Mouse (Mus musculus) kidney, embryonic 16.5 days (tissue): Measurements from ENCODE around the gene Xrcc5. TPM values are rescaled to one million over a fixed set of nuclear protein-coding genes. Genes with fewer than 3 reads are reported as not detected.

Source experiments
- ATAC-seq: fragments of 200-750 bp; cut with Nextera tagmentation; 2 replicates; pipeline ENCODE4 v1.8.0; 2017; ENCODE audit warnings: moderate TSS enrichment; ENCODE audit not compliant: low FRiP score, low TSS enrichment
- H3K27ac ChIP-seq: fragments of 300-500 bp; sonication (generic); 2 replicates; pipeline ENCODE4 v1.5.1; 2014; ENCODE audit warnings: low read length
- H3K27me3 ChIP-seq: fragments of 300-500 bp; sonication (generic); 2 replicates; pipeline ENCODE4 v1.6.1; 2014; ENCODE audit warnings: low read length, control low read depth, mixed read lengths; ENCODE audit not compliant: insufficient read depth
- H3K36me3 ChIP-seq: fragments of 300-500 bp; sonication (generic); 2 replicates; pipeline ENCODE4 v1.6.1; 2014; ENCODE audit warnings: low read length, control low read depth, mixed read lengths; ENCODE audit not compliant: insufficient read depth
- H3K4me1 ChIP-seq: fragments of 300-500 bp; sonication (generic); 2 replicates; pipeline ENCODE4 v1.6.1; 2014; ENCODE audit warnings: low read length, control low read depth, mixed read lengths; ENCODE audit not compliant: insufficient read depth
- H3K4me2 ChIP-seq: fragments of 300-500 bp; sonication (generic); replicated peaks from 2 replicates; pipeline ENCODE4 v1.6.1; 2014; ENCODE audit warnings: low read depth, low read length
- H3K4me3 ChIP-seq: fragments of 300-500 bp; sonication (generic); 2 replicates; pipeline ENCODE4 v1.5.1; 2014; ENCODE audit warnings: mild to moderate bottlenecking, low read length
- H3K9ac ChIP-seq: fragments of 300-500 bp; sonication (generic); replicated peaks from 2 replicates; pipeline ENCODE4 v1.6.1; 2014; ENCODE audit warnings: low read length
- H3K9me3 ChIP-seq: fragments of 300-500 bp; sonication (generic); 2 replicates; pipeline ENCODE4 v1.6.1; 2016; ENCODE audit warnings: low read length, control low read depth
- WGBS: fragments of 180-500 bp; shearing (Covaris S2); extraction: QIAGEN DNeasy Blood & Tissue Kit; methylation state at CpG from one replicate; pipeline ENCODE4 v1.1.7; 2014; 5-methylcytosine and 5-hydroxymethylcytosine counted together
- polyA plus RNA-seq: library from polyadenylated mRNA; unstranded; fragments of >200 nt; fragmentation: Nextera tagmentation; extraction: Ambion mirVana; gene quantifications from 2 replicates; pipeline ENCODE4 v1.2.1, GENCODE M21; 2015

The Xrcc5 gene
- polyA plus RNA-seq, 1 experiment from 2014 or later = 55.1 TPM

GRCm38 (mm10) chr1:72312701-72313398, 5.6 kb downstream of the Xrcc5 start:
- Histone ChIP-seq H3K9me3 (no peaks in the 10 kb centered on the region), H3K4me3 (no peak overlapping the region), H3K27ac (no peak overlapping the region), H3K9ac (no peak overlapping the region), H3K4me1 (peaks cover 19% of the 10 kb centered on the region), H3K36me3 (peaks cover 17% of the 10 kb centered on the region; the same call in 1 of the 2 replicates), H3K27me3 (no peaks in the 10 kb centered on the region), H3K4me2 (no peak overlapping the region)
- WGBS = 83% methylated on average over 9 of the region's 9 CpGs
- ATAC-seq = no peak

- H3K27ac ChIP-seq = no peak overlapping the region
- no peak overlapping the region for H3K4me3 ChIP-seq
- WGBS = 82% methylated on average over 5 of the region's 5 CpGs
- H3K36me3 ChIP-seq = peaks cover 20% of the 10 kb centered on the region; the same call in 1 of the 2 replicates
- no peak for ATAC-seq
- H3K27me3 ChIP-seq = no peaks in the 10 kb centered on the region
- H3K9me3 ChIP-seq = no peaks in the 10 kb centered on the region
- H3K9ac ChIP-seq = no peak overlapping the region
- H3K4me1 ChIP-seq = peaks cover 12% of the 10 kb centered on the region
- no peak overlapping the region for H3K4me2 ChIP-seq
Observed at GRCm38 (mm10) chr1:72313399-72314039, 6.3 kb downstream of the Xrcc5 start.

- H3K4me2 ChIP-seq = no peak overlapping the region
- H3K4me3 ChIP-seq = no peak overlapping the region
- H3K36me3 ChIP-seq = peaks cover 35% of the 10 kb centered on the region
- H3K27me3 ChIP-seq = no peaks in the 10 kb centered on the region
- no peaks in the 10 kb centered on the region for H3K9me3 ChIP-seq
- no peak overlapping the region for H3K27ac ChIP-seq
- ATAC-seq = no peak
- H3K9ac ChIP-seq = no peak overlapping the region
- 76% methylated on average over 4 of the region's 4 CpGs for WGBS
- no peaks in the 10 kb centered on the region for H3K4me1 ChIP-seq
Observed at GRCm38 (mm10) chr1:72315447-72315846, 8.2 kb downstream of the Xrcc5 start.

- Histone ChIP-seq H3K4me1 (no peaks in the 10 kb centered on the region), H3K27ac (no peak overlapping the region), H3K9ac (no peak overlapping the region), H3K27me3 (no peaks in the 10 kb centered on the region), H3K4me2 (no peak overlapping the region), H3K4me3 (no peak overlapping the region), H3K9me3 (no peaks in the 10 kb centered on the region), H3K36me3 (peaks cover 43% of the 10 kb centered on the region)
- ATAC-seq = no peak
- 69% methylated on average over 8 of the region's 8 CpGs for WGBS
Observed at GRCm38 (mm10) chr1:72316409-72316808, 9.2 kb downstream of the Xrcc5 start.

- H3K9ac ChIP-seq = no peak overlapping the region
- H3K27me3 ChIP-seq = no peaks in the 10 kb centered on the region
- H3K36me3 ChIP-seq = peaks cover 42% of the 10 kb centered on the region
- H3K27ac ChIP-seq = no peak overlapping the region
- 0 out of 2 replicates have a peak, but pooled peaks have one; percentile 27 for ATAC-seq
- H3K4me3 ChIP-seq = no peak overlapping the region
- 34% methylated on average over 7 of the region's 7 CpGs for WGBS
- no peaks in the 10 kb centered on the region for H3K4me1 ChIP-seq
- H3K4me2 ChIP-seq = no peak overlapping the region
- H3K9me3 ChIP-seq = no peaks in the 10 kb centered on the region
Observed at GRCm38 (mm10) chr1:72316901-72317300, 9.7 kb downstream of the Xrcc5 start.

GRCm38 (mm10) chr1:72320759-72321158, 13.5 kb downstream of the Xrcc5 start:
- Histone ChIP-seq H3K27me3 (no peaks in the 10 kb centered on the region), H3K4me1 (no peaks in the 10 kb centered on the region), H3K9ac (no peak overlapping the region), H3K4me3 (no peak overlapping the region), H3K9me3 (no peaks in the 10 kb centered on the region), H3K27ac (no peak overlapping the region), H3K36me3 (peaks cover 47% of the 10 kb centered on the region), H3K4me2 (no peak overlapping the region)
- 96% methylated on average over 5 of the region's 5 CpGs for WGBS
- no peak for ATAC-seq

GRCm38 (mm10) chr1:72323248-72323647, 16.0 kb downstream of the Xrcc5 start:
- Histone ChIP-seq H3K4me2 (no peak overlapping the region), H3K36me3 (peaks cover 56% of the 10 kb centered on the region), H3K27me3 (no peaks in the 10 kb centered on the region), H3K4me3 (no peak overlapping the region), H3K9me3 (no peaks in the 10 kb centered on the region), H3K9ac (no peak overlapping the region), H3K4me1 (no peaks in the 10 kb centered on the region), H3K27ac (no peak overlapping the region)
- ATAC-seq = no peak
- 90% methylated on average over 4 of the region's 4 CpGs for WGBS

GRCm38 (mm10) chr1:72326162-72326821, 19.1 kb downstream of the Xrcc5 start:
- Histone ChIP-seq H3K36me3 (peaks cover 55% of the 10 kb centered on the region), H3K9ac (no peak overlapping the region), H3K4me3 (no peak overlapping the region), H3K27me3 (no peaks in the 10 kb centered on the region), H3K9me3 (no peaks in the 10 kb centered on the region), H3K4me1 (no peaks in the 10 kb centered on the region), H3K27ac (no peak overlapping the region), H3K4me2 (no peak overlapping the region)
- ATAC-seq = no peak
- WGBS = 94% methylated on average over 11 of the region's 11 CpGs

- H3K27me3 ChIP-seq = no peaks in the 10 kb centered on the region
- H3K9ac ChIP-seq = no peak overlapping the region
- H3K4me1 ChIP-seq = no peaks in the 10 kb centered on the region
- no peak for ATAC-seq
- WGBS = 88% methylated on average over 11 of the region's 11 CpGs
- peaks cover 32% of the 10 kb centered on the region for H3K36me3 ChIP-seq
- H3K27ac ChIP-seq = no peak overlapping the region
- no peaks in the 10 kb centered on the region for H3K9me3 ChIP-seq
- no peak overlapping the region for H3K4me2 ChIP-seq
- H3K4me3 ChIP-seq = no peak overlapping the region
Observed at GRCm38 (mm10) chr1:72334807-72335206, 27.6 kb downstream of the Xrcc5 start.

- H3K9me3 ChIP-seq = no peaks in the 10 kb centered on the region
- H3K9ac ChIP-seq = no peak overlapping the region
- peaks cover 36% of the 10 kb centered on the region for H3K36me3 ChIP-seq
- no peaks in the 10 kb centered on the region for H3K27me3 ChIP-seq
- no peak overlapping the region for H3K4me2 ChIP-seq
- WGBS = 95% methylated on average over 8 of the region's 8 CpGs
- H3K4me3 ChIP-seq = no peak overlapping the region
- no peak overlapping the region for H3K27ac ChIP-seq
- H3K4me1 ChIP-seq = no peaks in the 10 kb centered on the region
- ATAC-seq = no peak
Observed at GRCm38 (mm10) chr1:72336780-72337179, 29.6 kb downstream of the Xrcc5 start.
